Mouse (Mus musculus) olfactory bulb, adult 2 months (tissue): ENCODE data around the gene Bmpr1a.

Experiments used
- CTCF ChIP-seq: fragments of 200-500 bp; IDR thresholded peaks from 2 replicates; pipeline ENCODE4 v1.5.1; 2012; ENCODE audit warnings: low read depth, mild to moderate bottlenecking, low read length, moderate library complexity; ENCODE audit not compliant: insufficient read depth
- POLR2A ChIP-seq: fragments of 200-500 bp; IDR thresholded peaks from 2 replicates; pipeline ENCODE4 v1.6.1; 2012; ENCODE audit warnings: mild to moderate bottlenecking, low read depth, low read length, moderate library complexity; ENCODE audit not compliant: insufficient read depth

DNA sequence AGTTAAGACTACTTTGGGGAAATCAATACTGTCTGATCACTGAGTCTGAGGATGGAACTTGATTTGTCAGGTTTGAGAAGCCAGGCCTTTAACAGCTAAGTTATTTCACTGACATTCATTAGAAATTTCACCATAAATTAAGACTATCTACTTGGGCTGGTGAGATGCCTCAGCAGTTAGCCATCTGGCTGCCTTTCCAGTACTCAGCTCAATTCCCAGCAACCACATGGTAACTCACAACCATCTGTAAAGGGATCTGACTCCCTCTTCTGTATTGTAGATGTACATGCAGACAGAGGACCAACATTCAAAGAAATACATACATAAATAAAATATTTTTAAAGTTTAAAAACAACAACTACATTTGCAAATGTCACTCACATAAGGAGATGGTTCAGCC lies 51.3 kb downstream of the Bmpr1a start:
- no peak for TF ChIP-seq POLR2A
- no peak for TF ChIP-seq CTCF
